Mouse (Mus musculus): Measurements from ENCODE around the gene Tmco4. TPM values are rescaled to one million over a fixed set of nuclear protein-coding genes. Genes with fewer than 3 reads are reported as not detected.

Tmco4 gene
- polyA plus RNA-seq, 1 experiment from 2014 or later, result 0.75 TPM

DNA sequence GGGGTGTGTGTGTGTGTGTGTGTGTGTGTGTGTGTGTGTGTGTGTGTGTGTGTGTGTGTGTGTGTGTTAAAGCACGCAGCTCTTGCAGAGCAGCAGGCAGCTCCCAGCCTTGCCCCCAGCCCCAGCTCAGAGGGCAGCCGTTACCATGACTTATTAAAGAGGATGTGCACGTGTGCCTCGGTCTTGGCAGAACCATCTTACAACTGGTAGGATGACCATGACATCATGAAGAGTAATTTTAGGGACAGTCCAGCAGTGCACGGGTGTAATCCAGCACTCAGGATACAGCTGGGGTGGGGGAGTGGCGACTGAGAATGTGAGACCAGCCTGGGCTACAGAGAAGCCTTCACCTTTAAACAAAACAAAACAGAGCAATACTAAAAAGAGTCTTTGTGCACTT is 32.5 kb downstream of the Tmco4 start:
- no peaks in the 10 kb centered on the region for H3K9me3 ChIP-seq
- no peak overlapping the region for H3K4me3 ChIP-seq
- H3K4me1 ChIP-seq, result peaks cover 2% of the 10 kb centered on the region; the same call in 1 of the 2 replicates
- WGBS, result 50% methylated on average over 6 of the region's 6 CpGs
- H3K27me3 ChIP-seq (replicated peaks), result no peaks in the 10 kb centered on the region
- no peak overlapping the region for H3K27ac ChIP-seq
- H3K9ac ChIP-seq, result no peak overlapping the region
- ATAC-seq (replicated peaks), result no peak
- no peak overlapping the region for H3K4me2 ChIP-seq
- H3K36me3 ChIP-seq (replicated peaks), result no peaks in the 10 kb centered on the region

DNA sequence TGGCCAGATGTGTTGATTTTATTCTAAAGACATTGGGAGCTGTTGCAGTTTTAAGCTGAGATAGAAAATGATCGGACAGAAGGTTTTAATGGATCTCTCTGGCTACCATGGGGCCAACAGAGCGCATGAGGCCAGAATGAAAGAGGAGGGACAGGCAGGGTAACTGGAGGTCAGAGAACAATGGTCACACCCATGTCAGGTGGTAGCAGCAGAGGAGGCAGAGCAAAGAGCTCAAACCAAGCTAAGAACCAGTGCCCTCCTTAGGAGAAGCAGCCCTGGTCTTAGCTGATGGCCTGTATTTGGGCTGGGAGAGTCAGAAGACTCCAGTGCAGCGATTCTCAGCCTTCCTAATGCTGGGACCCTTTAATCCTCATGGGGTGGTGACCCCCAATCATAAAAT is 34.7 kb downstream of the Tmco4 start:
- Histone ChIP-seq H3K9me3 (no peaks in the 10 kb centered on the region), H3K9ac (no peak overlapping the region), H3K27me3 (replicated peaks) (no peaks in the 10 kb centered on the region), H3K4me1 (peaks cover 2% of the 10 kb centered on the region; the same call in 1 of the 2 replicates), H3K36me3 (replicated peaks) (no peaks in the 10 kb centered on the region), H3K27ac (no peak overlapping the region), H3K4me2 (no peak overlapping the region), H3K4me3 (no peak overlapping the region)
- no peak for ATAC-seq (replicated peaks)
- WGBS, result 85% methylated on average over 3 of the region's 3 CpGs

DNA sequence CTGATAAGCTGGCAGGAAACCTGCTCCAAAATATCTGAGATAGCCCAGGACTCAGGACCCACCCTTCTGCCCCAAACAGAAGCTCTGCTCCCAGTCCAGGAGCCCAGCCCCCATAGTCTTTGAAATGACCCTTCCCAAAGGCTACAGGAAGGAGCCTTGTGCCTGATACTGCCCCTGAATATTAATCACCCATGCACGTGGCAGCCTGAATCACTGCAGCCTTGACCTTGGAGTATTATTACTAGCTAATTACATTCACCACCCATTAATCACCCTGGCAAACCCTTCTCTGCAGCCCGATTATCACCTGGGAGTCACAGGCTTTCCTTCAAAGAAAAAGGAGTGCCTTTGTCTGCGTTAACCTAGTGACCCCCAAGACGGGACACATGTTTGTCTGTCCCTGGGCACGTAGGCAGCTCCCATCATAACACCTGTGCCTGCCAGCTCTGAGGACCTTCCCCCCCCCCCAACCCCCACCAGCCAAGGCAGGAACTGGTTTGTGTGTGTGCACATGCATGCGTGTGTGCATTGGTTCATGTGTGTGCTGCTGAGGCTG is 35.4 kb downstream of the Tmco4 start:
- peaks cover 2% of the 10 kb centered on the region; the same call in 1 of the 2 replicates for H3K4me1 ChIP-seq
- H3K9me3 ChIP-seq, result no peaks in the 10 kb centered on the region
- H3K4me3 ChIP-seq, result no peak overlapping the region
- H3K9ac ChIP-seq, result no peak overlapping the region
- H3K36me3 ChIP-seq (replicated peaks), result no peaks in the 10 kb centered on the region
- H3K27ac ChIP-seq, result no peak overlapping the region
- no peaks in the 10 kb centered on the region for H3K27me3 ChIP-seq (replicated peaks)
- ATAC-seq (replicated peaks), result no peak
- no peak overlapping the region for H3K4me2 ChIP-seq
- 61% methylated on average over 6 of the region's 6 CpGs for WGBS

DNA sequence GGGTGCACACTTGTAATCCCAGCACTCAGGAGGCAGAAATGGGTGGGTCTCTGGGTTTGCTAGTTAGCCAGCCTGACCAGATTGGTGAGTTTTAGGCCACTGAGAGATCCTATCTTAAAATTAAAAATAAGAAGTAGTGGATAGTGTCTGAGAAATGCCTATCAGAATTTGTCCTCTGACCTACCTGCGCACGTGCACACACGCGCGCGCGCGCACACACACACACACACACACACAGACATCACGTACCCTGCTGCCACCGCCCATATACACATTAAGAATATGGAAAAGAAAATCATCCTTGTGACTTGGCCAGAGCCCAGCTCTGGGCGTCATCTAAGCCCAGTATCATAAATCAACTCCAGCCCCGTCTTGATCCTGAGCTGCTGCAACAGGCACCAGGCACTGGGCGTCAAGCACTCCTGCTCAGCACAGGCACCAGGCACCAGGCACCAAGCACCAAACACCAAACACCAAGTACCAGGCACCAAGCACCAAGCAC is 38.6 kb downstream of the Tmco4 start:
- ATAC-seq (replicated peaks), result no peak
- no peak overlapping the region for H3K27ac ChIP-seq
- H3K4me1 ChIP-seq, result no peaks in the 10 kb centered on the region
- no peaks in the 10 kb centered on the region for H3K36me3 ChIP-seq (replicated peaks)
- no peak overlapping the region for H3K4me3 ChIP-seq
- no peaks in the 10 kb centered on the region; the same call in 1 of the 2 replicates for H3K9me3 ChIP-seq
- no peak overlapping the region for H3K9ac ChIP-seq
- no peak overlapping the region for H3K4me2 ChIP-seq
- 96% methylated on average over 13 of the region's 13 CpGs for WGBS
- H3K27me3 ChIP-seq (replicated peaks), result no peaks in the 10 kb centered on the region

DNA sequence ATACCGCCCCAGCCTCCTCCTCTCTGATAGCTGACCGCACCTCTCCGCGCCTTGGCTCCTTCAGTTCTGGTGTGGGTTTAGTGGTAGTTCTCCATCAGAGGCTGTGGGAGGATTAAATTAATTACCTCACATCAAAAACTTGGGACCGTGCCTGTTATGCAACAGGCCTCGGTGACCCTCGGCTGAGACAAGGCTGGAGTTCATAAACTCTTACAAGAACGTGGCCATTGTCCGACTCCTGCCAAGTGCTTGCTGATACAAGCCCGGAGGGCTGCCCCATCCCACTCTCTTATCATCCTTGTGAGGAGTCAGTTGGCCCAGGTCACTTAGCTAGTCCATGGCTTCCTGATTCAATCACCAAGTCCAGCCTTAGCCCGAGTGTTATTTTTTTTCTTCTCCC is 40.6 kb downstream of the Tmco4 start:
- H3K9me3 ChIP-seq, result no peaks in the 10 kb centered on the region; the same call in 1 of the 2 replicates
- no peak overlapping the region for H3K9ac ChIP-seq
- no peaks in the 10 kb centered on the region for H3K4me1 ChIP-seq
- no peak for ATAC-seq (replicated peaks)
- WGBS, result 92% methylated on average over 11 of the region's 11 CpGs
- no peak overlapping the region for H3K27ac ChIP-seq
- H3K4me2 ChIP-seq, result no peak overlapping the region
- H3K4me3 ChIP-seq, result no peak overlapping the region
- H3K27me3 ChIP-seq (replicated peaks), result no peaks in the 10 kb centered on the region
- H3K36me3 ChIP-seq (replicated peaks), result no peaks in the 10 kb centered on the region

DNA sequence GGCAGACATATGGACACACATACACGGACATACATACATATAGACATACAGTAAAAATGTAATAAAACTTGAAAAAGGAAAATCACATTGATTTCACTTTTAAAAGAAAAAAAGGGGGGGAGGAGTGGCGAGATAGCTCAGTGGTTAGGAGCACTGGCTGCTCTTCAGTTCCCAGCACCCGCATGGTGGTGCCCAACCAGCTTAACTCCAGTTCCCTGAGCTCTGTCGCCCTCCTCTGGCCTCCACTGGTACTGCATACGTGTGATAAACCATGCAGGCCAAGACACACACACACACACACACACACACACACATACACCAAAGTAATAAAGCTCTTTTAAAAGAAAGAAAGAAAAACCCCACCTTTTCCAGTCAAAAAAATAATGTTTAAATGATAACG is 42.1 kb downstream of the Tmco4 start:
- Histone ChIP-seq H3K27me3 (replicated peaks) (no peaks in the 10 kb centered on the region), H3K9ac (no peak overlapping the region), H3K36me3 (replicated peaks) (no peaks in the 10 kb centered on the region), H3K4me3 (no peak overlapping the region), H3K4me1 (0 out of 2 replicates have a peak, but pooled peaks cover 3% of the 10 kb centered on the region), H3K9me3 (no peaks in the 10 kb centered on the region; the same call in 1 of the 2 replicates), H3K4me2 (no peak overlapping the region), H3K27ac (no peak overlapping the region)
- WGBS, result 76% methylated on average over 6 of the region's 6 CpGs
- no peak for ATAC-seq (replicated peaks)

DNA sequence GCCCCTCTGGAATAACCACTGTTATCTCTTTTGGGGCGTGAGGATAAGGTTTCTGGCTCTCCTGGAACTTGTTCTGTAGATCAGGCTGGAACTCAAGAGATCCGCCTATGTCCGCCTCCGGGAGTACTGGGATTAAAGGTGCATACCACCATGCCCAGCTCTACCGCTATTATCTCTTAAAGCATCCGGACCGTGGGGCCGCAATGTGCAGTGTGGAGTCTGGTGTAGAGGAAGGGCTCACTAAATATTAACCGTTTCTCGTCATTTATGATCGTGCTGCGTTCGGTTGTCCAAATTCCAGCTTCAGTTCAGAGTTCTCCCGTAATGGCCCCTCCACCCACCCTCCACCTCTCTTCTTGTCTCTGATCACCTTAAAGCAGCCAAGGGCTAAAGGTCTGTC is 45.7 kb downstream of the Tmco4 start:
- Histone ChIP-seq H3K36me3 (replicated peaks) (no peaks in the 10 kb centered on the region), H3K4me1 (0 out of 2 replicates have a peak, but pooled peaks cover 3% of the 10 kb centered on the region), H3K9me3 (no peaks in the 10 kb centered on the region; the same call in 1 of the 2 replicates), H3K4me2 (no peak overlapping the region), H3K27me3 (replicated peaks) (no peaks in the 10 kb centered on the region), H3K4me3 (no peak overlapping the region), H3K27ac (no peak overlapping the region), H3K9ac (no peak overlapping the region)
- no peak for ATAC-seq (replicated peaks)
- 89% methylated on average over 14 of the region's 14 CpGs for WGBS

DNA sequence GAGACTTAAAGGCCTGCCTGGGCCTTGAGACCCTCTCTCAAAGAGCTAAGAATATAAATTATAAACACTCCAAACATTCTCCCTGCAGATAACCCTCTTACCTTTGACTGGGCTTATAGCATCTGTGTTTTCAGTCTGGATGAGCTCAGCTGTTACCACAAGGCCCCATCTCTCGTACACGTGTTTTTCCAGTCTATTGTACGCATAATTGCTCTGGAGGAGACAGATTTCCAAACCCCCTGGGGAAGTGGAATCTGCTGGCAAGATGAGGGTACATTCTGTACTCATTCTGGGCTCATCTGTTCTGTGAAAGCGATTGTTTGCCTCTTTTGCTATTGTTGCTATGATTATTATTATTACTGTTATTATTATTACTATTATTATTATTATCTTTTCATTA is 46.3 kb downstream of the Tmco4 start:
- Histone ChIP-seq H3K27ac (no peak overlapping the region), H3K9me3 (no peaks in the 10 kb centered on the region; the same call in 1 of the 2 replicates), H3K36me3 (replicated peaks) (no peaks in the 10 kb centered on the region), H3K4me1 (0 out of 2 replicates have a peak, but pooled peaks cover 3% of the 10 kb centered on the region), H3K9ac (no peak overlapping the region), H3K27me3 (replicated peaks) (no peaks in the 10 kb centered on the region), H3K4me2 (no peak overlapping the region), H3K4me3 (no peak overlapping the region)
- 40% methylated on average over 4 of the region's 4 CpGs for WGBS
- no peak for ATAC-seq (replicated peaks)

DNA sequence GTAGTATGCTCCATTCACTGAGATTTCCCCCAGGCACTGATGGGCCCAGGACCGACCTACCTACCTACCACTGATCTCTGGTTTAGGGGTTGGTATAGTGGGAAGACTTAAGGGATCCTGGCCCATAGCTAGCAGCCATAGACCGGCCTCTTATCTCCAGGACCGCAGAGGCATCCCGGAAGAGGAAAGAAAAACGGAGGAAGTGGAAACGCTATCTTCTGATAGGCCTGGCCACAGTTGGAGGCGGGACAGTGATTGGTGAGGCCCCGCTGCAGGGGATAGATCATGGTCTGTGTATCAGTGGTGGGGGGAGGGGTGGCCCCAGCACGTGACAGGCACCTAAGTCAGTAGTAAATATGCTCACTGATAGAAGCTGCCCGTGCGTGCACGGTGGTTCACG is 46.7 kb downstream of the Tmco4 start:
- Histone ChIP-seq H3K27ac (no peak overlapping the region), H3K4me1 (0 out of 2 replicates have a peak, but pooled peaks cover 3% of the 10 kb centered on the region), H3K9ac (no peak overlapping the region), H3K9me3 (no peaks in the 10 kb centered on the region; the same call in 1 of the 2 replicates), H3K27me3 (replicated peaks) (no peaks in the 10 kb centered on the region), H3K4me3 (no peak overlapping the region), H3K4me2 (no peak overlapping the region), H3K36me3 (replicated peaks) (no peaks in the 10 kb centered on the region)
- no peak for ATAC-seq (replicated peaks)
- WGBS, result 70% methylated on average over 13 of the region's 13 CpGs

DNA sequence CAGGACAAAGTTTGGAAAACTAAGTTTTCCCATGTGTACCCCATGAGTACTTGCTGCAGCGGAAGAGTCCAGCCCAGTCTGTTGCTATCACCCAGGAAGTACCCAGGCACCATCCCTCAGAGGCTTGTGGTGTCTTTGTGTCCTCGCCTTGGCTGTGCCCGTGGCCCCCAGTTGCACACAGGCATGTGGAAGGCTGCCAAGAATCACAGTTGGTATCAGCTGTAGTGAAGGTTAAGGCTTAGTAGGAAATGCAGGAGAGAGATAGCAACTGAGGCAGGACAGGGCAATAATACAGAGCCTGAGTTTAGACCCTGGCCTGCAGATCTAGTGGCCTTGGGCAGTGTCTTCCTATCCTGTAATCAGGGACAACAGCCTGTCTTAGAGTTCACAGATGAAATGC is 47.7 kb downstream of the Tmco4 start:
- H3K4me2 ChIP-seq, result no peak overlapping the region
- H3K9me3 ChIP-seq, result no peaks in the 10 kb centered on the region
- no peaks in the 10 kb centered on the region for H3K27me3 ChIP-seq (replicated peaks)
- 74% methylated on average over 3 of the region's 3 CpGs for WGBS
- no peak overlapping the region for H3K4me3 ChIP-seq
- no peak for ATAC-seq (replicated peaks)
- H3K36me3 ChIP-seq (replicated peaks), result no peaks in the 10 kb centered on the region
- H3K4me1 ChIP-seq, result 0 out of 2 replicates have a peak, but pooled peaks cover 3% of the 10 kb centered on the region
- H3K27ac ChIP-seq, result no peak overlapping the region
- no peak overlapping the region for H3K9ac ChIP-seq

DNA sequence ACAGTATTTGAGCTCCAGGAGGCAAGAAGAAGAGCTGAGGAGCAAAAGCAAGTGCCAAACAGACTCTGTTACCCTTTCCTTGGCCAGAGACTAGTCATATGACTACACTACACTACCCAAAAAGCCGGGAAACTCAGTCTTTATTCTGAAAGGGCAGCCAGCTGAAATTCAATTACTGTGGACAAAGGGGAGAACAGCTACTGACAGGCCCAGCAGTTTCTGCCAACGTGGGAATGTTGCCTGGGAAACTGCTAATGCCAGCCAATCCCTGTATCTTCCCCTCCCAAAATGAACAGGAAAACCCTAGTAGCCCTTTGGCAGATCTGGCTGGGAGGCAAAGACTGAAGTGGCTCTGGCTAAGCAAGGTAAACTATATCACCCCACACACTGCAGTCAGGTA is 51.7 kb downstream of the Tmco4 start:
- no peaks in the 10 kb centered on the region for H3K9me3 ChIP-seq
- H3K27me3 ChIP-seq (replicated peaks), result no peaks in the 10 kb centered on the region
- WGBS, result 9% methylated on average over 2 of the region's 2 CpGs
- H3K4me3 ChIP-seq, result no peak overlapping the region
- H3K36me3 ChIP-seq (replicated peaks), result no peaks in the 10 kb centered on the region
- peak; percentile 56; the same call in 1 of the 2 replicates for ATAC-seq (replicated peaks)
- H3K9ac ChIP-seq, result no peak overlapping the region
- H3K4me2 ChIP-seq, result no peak overlapping the region
- no peaks in the 10 kb centered on the region for H3K4me1 ChIP-seq
- H3K27ac ChIP-seq, result peak overlapping the region; percentile 58

DNA sequence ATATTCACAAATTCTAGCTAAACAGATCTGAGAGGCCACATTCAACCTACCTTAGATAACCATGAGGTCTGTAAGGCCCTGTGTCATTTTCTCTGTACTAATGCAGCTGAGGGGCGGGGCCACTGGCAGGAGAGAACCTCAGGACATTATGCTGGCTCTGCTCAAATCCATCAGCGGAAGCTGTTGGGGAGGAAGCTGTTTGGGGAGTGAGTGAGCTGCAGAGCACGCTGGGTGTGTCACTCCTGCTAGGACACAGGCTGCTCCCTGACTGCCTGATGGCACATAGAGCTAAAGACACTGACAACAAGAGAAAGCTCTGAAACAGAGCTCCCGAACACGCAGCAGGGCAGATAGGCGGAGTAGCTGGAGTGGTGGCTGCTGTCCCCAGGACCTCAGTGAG is 58.0 kb downstream of the Tmco4 start:
- H3K36me3 ChIP-seq (replicated peaks), result no peaks in the 10 kb centered on the region
- no peaks in the 10 kb centered on the region; the same call in 1 of the 2 replicates for H3K4me1 ChIP-seq
- no peak overlapping the region for H3K27ac ChIP-seq
- H3K9me3 ChIP-seq, result no peaks in the 10 kb centered on the region
- 63% methylated on average over 6 of the region's 6 CpGs for WGBS
- ATAC-seq (replicated peaks), result no peak
- H3K4me3 ChIP-seq, result no peak overlapping the region
- no peaks in the 10 kb centered on the region for H3K27me3 ChIP-seq (replicated peaks)
- H3K4me2 ChIP-seq, result no peak overlapping the region
- H3K9ac ChIP-seq, result no peak overlapping the region

DNA sequence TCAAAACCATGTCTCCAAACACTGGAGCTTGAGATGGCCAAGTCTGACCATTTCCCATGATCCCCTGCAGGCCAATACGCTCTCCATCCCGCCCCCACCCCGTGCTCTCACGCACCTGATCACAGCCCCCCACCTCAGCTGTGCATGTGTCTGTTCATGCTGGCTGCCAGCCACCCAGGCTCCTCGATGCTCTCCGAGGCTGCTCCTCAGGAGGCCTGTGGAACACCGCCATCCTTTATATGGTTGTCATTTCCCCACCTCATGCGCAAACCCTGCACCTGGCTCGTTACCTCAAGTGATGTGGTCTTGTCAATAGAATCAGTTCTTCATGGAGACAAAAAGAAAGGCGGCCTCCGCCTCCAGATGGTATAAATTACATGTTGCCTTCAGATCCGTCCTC is 59.8 kb downstream of the Tmco4 start:
- Histone ChIP-seq H3K4me2 (no peak overlapping the region), H3K4me3 (no peak overlapping the region), H3K9ac (no peak overlapping the region), H3K27me3 (replicated peaks) (no peaks in the 10 kb centered on the region), H3K9me3 (no peaks in the 10 kb centered on the region), H3K4me1 (peaks cover 3% of the 10 kb centered on the region), H3K36me3 (replicated peaks) (no peaks in the 10 kb centered on the region), H3K27ac (no peak overlapping the region)
- WGBS, result 70% methylated on average over 12 of the region's 12 CpGs
- no peak for ATAC-seq (replicated peaks)
